Mouse (Mus musculus) embryonic fibroblast, embryonic 13.5 days (primary cell): Measurements from ENCODE around the gene Cbl. TPM values are rescaled to one million over a fixed set of nuclear protein-coding genes. Genes with fewer than 3 reads are reported as not detected.

Experiments
- H3K27ac ChIP-seq: 2 replicates; pipeline ENCODE4 v1.5.1; 2012; ENCODE audit warnings: low read length, control low read depth, inconsistent platforms; ENCODE audit not compliant: insufficient read depth
- H3K4me1 ChIP-seq: 2 replicates; pipeline ENCODE4 v1.6.1; 2011; ENCODE audit warnings: low read length; ENCODE audit not compliant: control insufficient read depth, insufficient read depth
- H3K4me3 ChIP-seq: 2 replicates; pipeline ENCODE4 v1.5.1; 2011; ENCODE audit warnings: mild to moderate bottlenecking, control low read depth, low read length; ENCODE audit not compliant: insufficient read depth
- CTCF ChIP-seq: IDR thresholded peaks from 2 replicates; pipeline ENCODE4 v1.5.1; 2011; ENCODE audit warnings: mild to moderate bottlenecking, control low read depth, low read length, moderate library complexity, borderline replicate concordance; ENCODE audit not compliant: insufficient read depth
- POLR2A ChIP-seq: IDR thresholded peaks from 2 replicates; pipeline ENCODE4 v1.6.1; 2011; ENCODE audit warnings: low read depth, mild to moderate bottlenecking, control low read depth, low read length, moderate library complexity
- polyA plus RNA-seq: library from polyadenylated mRNA; stranded (reverse); fragments of >200 nt; gene quantifications from 2 replicates; pipeline ENCODE4 v1.2.4, GENCODE M21; 2011; ENCODE audit warnings: low read depth; ENCODE audit not compliant: missing spikeins, insufficient read length

Cbl gene
- polyA plus RNA-seq, 1 experiment = 44.1 TPM

DNA sequence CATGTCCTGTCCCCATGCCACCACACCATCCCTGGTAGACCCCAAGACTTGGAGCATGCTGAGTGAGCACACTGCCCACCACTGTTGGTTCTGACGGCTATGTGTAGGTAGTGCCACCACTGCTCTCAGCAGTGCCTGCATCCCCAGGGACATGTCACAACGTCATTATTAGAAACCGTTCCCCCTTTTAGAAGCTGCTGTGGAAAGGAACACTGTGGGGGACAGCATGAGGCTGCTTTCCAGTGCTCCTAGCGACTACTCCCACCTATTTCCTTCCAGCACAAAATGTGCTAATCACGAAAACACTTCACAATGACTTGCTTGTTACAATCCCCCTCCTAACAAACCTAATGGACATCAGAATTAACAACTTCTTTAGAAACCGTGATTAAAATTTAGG lies 7.9 kb downstream of the Cbl start:
- Histone ChIP-seq H3K27ac (no peak overlapping the region), H3K4me3 (no peak overlapping the region), H3K4me1 (0 out of 2 replicates have a peak, but pooled peaks cover 5% of the 10 kb centered on the region)
- no peak for TF ChIP-seq POLR2A
- TF ChIP-seq CTCF = no peak

- no peak for TF ChIP-seq POLR2A
- no peak for TF ChIP-seq CTCF
- Histone ChIP-seq H3K4me1 (peaks cover 6% of the 10 kb centered on the region; the same call in 1 of the 2 replicates), H3K4me3 (no peak overlapping the region), H3K27ac (no peak overlapping the region)
Observed at GRCm38 (mm10) chr9:44213538-44213937, 20.3 kb downstream of the Cbl start.

- no peak for TF ChIP-seq POLR2A
- no peak for TF ChIP-seq CTCF
- H3K4me3 ChIP-seq = no peak overlapping the region
- H3K27ac ChIP-seq = peak overlapping the region; percentile 57
- peaks cover 6% of the 10 kb centered on the region; the same call in 1 of the 2 replicates for H3K4me1 ChIP-seq
Observed at GRCm38 (mm10) chr9:44212406-44212805, 21.4 kb downstream of the Cbl start.

DNA sequence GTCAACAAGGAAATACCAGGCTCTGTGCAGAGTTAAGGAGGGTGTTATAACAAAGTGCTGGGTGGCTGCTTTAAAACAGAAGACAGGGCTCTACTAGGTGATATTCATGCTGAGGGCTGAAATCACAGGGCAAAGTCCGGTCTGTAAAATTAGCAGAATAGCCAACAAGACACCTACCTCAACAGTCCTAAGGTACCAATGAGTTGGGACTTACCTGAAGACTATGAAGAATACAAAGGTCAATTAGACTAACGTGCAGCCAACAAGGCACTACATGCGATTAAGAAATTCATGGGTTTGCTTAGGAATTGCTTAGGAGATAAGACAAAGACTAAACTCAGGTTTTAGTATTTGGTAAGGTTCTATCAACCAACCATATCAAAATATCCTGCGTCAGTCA lies 24.4 kb downstream of the Cbl start:
- H3K4me3 ChIP-seq = no peak overlapping the region
- H3K4me1 ChIP-seq = peaks cover 6% of the 10 kb centered on the region; the same call in 1 of the 2 replicates
- no peak overlapping the region for H3K27ac ChIP-seq
- TF ChIP-seq CTCF (no peak), POLR2A (no peak)

DNA sequence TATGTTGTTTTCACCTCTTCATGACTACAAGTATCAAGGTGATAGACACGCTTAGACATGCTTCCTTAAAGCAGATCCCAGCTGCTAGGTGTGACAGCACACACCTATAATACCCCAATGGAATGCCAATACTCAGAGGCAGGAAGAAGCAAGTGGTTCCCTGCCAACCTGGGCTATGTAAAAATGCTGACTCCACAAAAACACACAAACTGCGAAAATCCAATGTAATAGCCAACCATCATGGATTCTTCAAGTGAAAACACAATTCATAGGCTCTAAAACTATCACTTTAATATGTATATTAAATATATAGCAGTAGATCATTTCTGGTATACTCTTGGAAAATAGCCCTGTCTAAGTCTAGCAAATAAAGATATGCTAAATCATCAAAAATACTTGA lies 26.0 kb downstream of the Cbl start:
- H3K4me1 ChIP-seq = peaks cover 6% of the 10 kb centered on the region; the same call in 1 of the 2 replicates
- no peak for TF ChIP-seq POLR2A
- H3K27ac ChIP-seq = no peak overlapping the region
- no peak overlapping the region for H3K4me3 ChIP-seq

GRCm38 (mm10) chr9:44200458-44200857 lies 33.4 kb downstream of the Cbl start:
- TF ChIP-seq POLR2A (no peak), CTCF (no peak)
- Histone ChIP-seq H3K4me3 (no peak overlapping the region), H3K4me1 (0 out of 2 replicates have a peak, but pooled peaks cover 2% of the 10 kb centered on the region), H3K27ac (no peak overlapping the region)

DNA sequence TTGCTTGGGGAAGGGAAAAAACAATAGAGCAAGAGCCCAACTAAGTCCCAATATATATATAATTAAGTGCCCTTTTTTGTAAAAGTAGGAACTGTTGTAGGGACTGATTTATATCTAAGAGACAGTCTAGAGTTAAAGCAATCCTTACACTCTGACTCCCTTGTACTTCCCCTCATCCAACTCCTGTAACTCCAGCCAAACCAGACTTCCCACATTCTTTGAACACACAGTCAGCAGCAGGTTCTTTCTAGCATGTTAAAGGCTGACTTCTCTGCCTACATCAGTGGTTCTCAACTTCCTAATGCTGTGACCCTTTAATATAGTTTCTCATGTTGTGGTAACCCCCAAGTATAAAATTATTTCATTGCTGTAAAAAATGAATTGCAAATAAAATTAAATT lies 34.3 kb downstream of the Cbl start:
- Histone ChIP-seq H3K27ac (no peak overlapping the region), H3K4me1 (0 out of 2 replicates have a peak, but pooled peaks cover 2% of the 10 kb centered on the region), H3K4me3 (no peak overlapping the region)
- TF ChIP-seq POLR2A (no peak), CTCF (no peak)

- Histone ChIP-seq H3K4me3 (no peak overlapping the region), H3K27ac (no peak overlapping the region), H3K4me1 (0 out of 2 replicates have a peak, but pooled peaks cover 2% of the 10 kb centered on the region)
- TF ChIP-seq POLR2A (no peak), CTCF (no peak)
Observed at GRCm38 (mm10) chr9:44199166-44199565, 34.7 kb downstream of the Cbl start.

DNA sequence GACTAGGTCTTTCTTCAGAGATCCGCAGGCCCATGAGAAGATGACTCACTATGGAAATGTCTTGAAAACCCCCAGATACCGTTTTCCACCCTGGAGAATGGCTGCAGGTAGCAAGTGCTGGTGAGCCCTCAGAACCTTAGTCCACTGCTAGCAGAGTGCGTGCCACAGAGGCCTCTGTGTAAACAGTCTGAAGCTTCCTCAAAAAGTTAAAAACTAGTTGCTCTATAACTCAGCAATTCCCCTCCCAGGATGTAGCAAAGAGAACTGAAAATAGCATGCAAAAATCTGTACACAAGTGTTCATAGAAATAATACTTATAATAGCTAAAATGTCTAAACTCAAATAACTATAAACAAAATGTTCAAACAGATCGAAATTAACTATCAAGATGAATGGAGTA lies 37.5 kb downstream of the Cbl start:
- Histone ChIP-seq H3K4me3 (no peak overlapping the region), H3K4me1 (peaks cover 2% of the 10 kb centered on the region; the same call in 1 of the 2 replicates), H3K27ac (no peak overlapping the region)
- no peak for TF ChIP-seq POLR2A
- no peak for TF ChIP-seq CTCF

- TF ChIP-seq POLR2A (no peak), CTCF (no peak)
- Histone ChIP-seq H3K4me1 (peaks cover 2% of the 10 kb centered on the region; the same call in 1 of the 2 replicates), H3K27ac (no peak overlapping the region), H3K4me3 (no peak overlapping the region)
Observed at GRCm38 (mm10) chr9:44194000-44194399, 39.8 kb downstream of the Cbl start.

GRCm38 (mm10) chr9:44192794-44193193 lies 41.1 kb downstream of the Cbl start:
- Histone ChIP-seq H3K4me3 (no peak overlapping the region), H3K27ac (no peak overlapping the region), H3K4me1 (no peaks in the 10 kb centered on the region; the same call in 1 of the 2 replicates)
- no peak for TF ChIP-seq CTCF
- TF ChIP-seq POLR2A = no peak
